Mouse (Mus musculus) hindbrain, embryonic 13.5 days (tissue): ENCODE results near the gene Gfi1b. TPM values are rescaled to one million over a fixed set of nuclear protein-coding genes. Genes with fewer than 3 reads are reported as not detected.

Experiments
- ATAC-seq: fragments of 200-750 bp; cut with Nextera tagmentation; 2 replicates; pipeline ENCODE4 v1.8.0; 2017; ENCODE audit warnings: moderate TSS enrichment; ENCODE audit not compliant: low FRiP score
- H3K27ac ChIP-seq: fragments of 300-500 bp; sonication (generic); 2 replicates; pipeline ENCODE4 v1.5.1; 2015; ENCODE audit warnings: inconsistent platforms, mild to moderate bottlenecking, moderate library complexity
- H3K27me3 ChIP-seq: fragments of 300-500 bp; sonication (generic); 2 replicates; pipeline ENCODE4 v1.6.1; 2015; ENCODE audit warnings: mild to moderate bottlenecking, inconsistent platforms
- H3K36me3 ChIP-seq: fragments of 300-500 bp; sonication (generic); 2 replicates; pipeline ENCODE4 v1.6.1; 2015; ENCODE audit warnings: mild to moderate bottlenecking, inconsistent platforms
- H3K4me1 ChIP-seq: fragments of 300-500 bp; sonication (generic); replicated peaks from 2 replicates; pipeline ENCODE4 v1.6.1; 2015; ENCODE audit warnings: inconsistent platforms
- H3K4me2 ChIP-seq: fragments of 300-500 bp; sonication (generic); 2 replicates; pipeline ENCODE4 v1.6.1; 2015; ENCODE audit warnings: inconsistent platforms, mild to moderate bottlenecking, moderate library complexity
- H3K4me3 ChIP-seq: fragments of 300-500 bp; sonication (generic); 2 replicates; pipeline ENCODE4 v1.5.1; 2015; ENCODE audit warnings: mild to moderate bottlenecking, inconsistent platforms
- H3K9ac ChIP-seq: fragments of 300-500 bp; sonication (generic); 2 replicates; pipeline ENCODE4 v1.6.1; 2015; ENCODE audit warnings: mild to moderate bottlenecking, inconsistent platforms
- H3K9me3 ChIP-seq: fragments of 300-500 bp; sonication (generic); 2 replicates; pipeline ENCODE4 v1.6.1; 2016; ENCODE audit warnings: inconsistent platforms
- WGBS: fragments of 180-500 bp; shearing (Covaris S2); methylation state at CpG from one replicate; pipeline ENCODE4 v1.1.7; 2015; 5-methylcytosine and 5-hydroxymethylcytosine counted together
- microRNA-seq: library from miRNA; unstranded; fragments of <30 nt; microRNA quantifications from one replicate; pipeline ENCODE4, GENCODE M21; 2016
- polyA plus RNA-seq: library from polyadenylated mRNA; unstranded; fragments of >200 nt; fragmentation: Nextera tagmentation; extraction: Ambion mirVana; gene quantifications from 2 replicates; pipeline ENCODE4 v1.2.1, GENCODE M21; 2015

Gene Gfi1b
- polyA plus RNA-seq, 1 experiment from 2014 or later, result 0.23 TPM

DNA sequence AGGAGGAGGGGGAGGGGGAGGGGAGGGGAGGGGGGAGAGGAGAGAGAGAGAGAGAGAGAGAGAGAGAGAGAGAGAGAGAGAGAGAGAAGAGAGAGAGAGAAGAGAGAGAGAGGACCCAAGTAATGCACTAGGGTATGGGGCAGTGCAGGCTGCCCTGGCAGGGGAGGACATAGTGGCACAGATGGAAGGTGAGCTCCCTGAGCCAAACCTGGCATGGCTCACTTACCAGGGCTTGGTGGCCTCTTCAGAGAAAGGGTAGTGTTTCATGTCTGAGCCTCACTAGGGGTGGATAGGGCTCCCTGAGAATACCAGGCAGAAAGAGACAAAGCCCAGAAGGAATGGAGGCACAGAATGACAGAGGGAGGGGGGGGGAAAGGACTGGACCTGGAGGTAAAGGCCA is 58.0 kb downstream of the Gfi1b start:
- ATAC-seq, result no peak
- H3K4me3 ChIP-seq, result no peak overlapping the region
- no peaks in the 10 kb centered on the region for H3K9me3 ChIP-seq
- no peaks in the 10 kb centered on the region for H3K4me1 ChIP-seq
- H3K27me3 ChIP-seq, result no peaks in the 10 kb centered on the region
- no peak overlapping the region for H3K9ac ChIP-seq
- no peak overlapping the region for H3K4me2 ChIP-seq
- H3K36me3 ChIP-seq, result peaks cover 43% of the 10 kb centered on the region
- H3K27ac ChIP-seq, result no peak overlapping the region

DNA sequence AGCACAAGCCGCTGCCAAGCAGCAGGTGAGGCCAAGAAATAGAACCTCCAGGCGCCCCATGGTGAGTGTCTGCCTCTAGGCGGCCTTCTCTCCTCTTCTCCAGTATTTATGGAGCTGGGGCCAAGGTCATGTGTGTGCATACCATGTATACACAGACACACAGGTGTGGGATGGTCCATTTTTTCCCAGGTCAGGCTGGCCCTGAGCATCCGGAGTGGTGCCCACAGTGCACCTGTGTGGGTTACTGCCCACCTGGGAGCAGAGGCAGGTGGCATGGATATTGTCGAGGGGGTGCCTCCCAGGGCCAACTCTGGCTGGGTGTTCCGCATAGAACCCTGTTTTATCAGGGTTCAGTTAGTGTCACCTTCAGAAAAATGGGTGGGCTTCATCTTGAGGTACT is 58.5 kb downstream of the Gfi1b start, which contains the start of gene Cel:
Gene Cel (minus strand): TSS at position 101 of the 400 bp plus-strand sequence.
- Histone ChIP-seq H3K4me3 (no peak within 1 kb of the TSS), H3K27ac (no peak within 1 kb of the TSS), H3K27me3 (no peaks in the 10 kb centered on the region), H3K4me2 (no peak within 1 kb of the TSS), H3K36me3 (peaks cover 37% of the 10 kb centered on the region), H3K9me3 (no peaks in the 10 kb centered on the region), H3K9ac (no peak within 1 kb of the TSS), H3K4me1 (no peaks in the 10 kb centered on the region)
- no peak for ATAC-seq
- WGBS, result 72% methylated on average over 6 of the region's 6 CpGs

Small RNA genes lying within 50 kb of the gene (microRNA-seq; reads per million reads assigned to microRNA genes)
- gene Gm22824, result not detected

Other genes with a start within 250 kb of the Gfi1b start
- gene Ppp1r26, start 175.2 kb downstream of the Gfi1b start, polyA plus RNA-seq, result 11.3 and 14.0 TPM in 2 replicates
- gene 1700007K13Rik, start 155.7 kb downstream of the Gfi1b start, polyA plus RNA-seq, result 2.4 and 3.1 TPM in 2 replicates
- gene Mrps2, start 153.9 kb downstream of the Gfi1b start, polyA plus RNA-seq, result 51.9 and 52.6 TPM in 2 replicates
- 0.52 and 1.0 TPM in 2 replicates for gene Gbgt1, start 125.1 kb downstream of the Gfi1b start, polyA plus RNA-seq
- 2.1 and 3.6 TPM in 2 replicates for gene Gm10134, start 115.9 kb downstream of the Gfi1b start, polyA plus RNA-seq
- gene Ralgds, start 108.9 kb downstream of the Gfi1b start, polyA plus RNA-seq, result 78.9 and 87.9 TPM in 2 replicates
- 0.08 and 0.13 TPM in 2 replicates for gene Cel, start 58.6 kb downstream of the Gfi1b start, polyA plus RNA-seq
- 40.8 and 46.8 TPM in 2 replicates for gene Gtf3c5, start 38.2 kb downstream of the Gfi1b start, polyA plus RNA-seq
- 33.7 and 33.9 TPM in 2 replicates for gene Tsc1, start 19.2 kb upstream of the Gfi1b start, polyA plus RNA-seq
- 3.8 and 4.0 TPM in 2 replicates for gene Spaca9, start 77.7 kb upstream of the Gfi1b start, polyA plus RNA-seq
- gene Ak8, start 78.2 kb upstream of the Gfi1b start, polyA plus RNA-seq, result 1.9 and 2.3 TPM in 2 replicates
- gene Gtf3c4, start 218.4 kb upstream of the Gfi1b start, polyA plus RNA-seq, result 18.2 and 18.6 TPM in 2 replicates
- gene Ddx31, start 218.4 kb upstream of the Gfi1b start, polyA plus RNA-seq, result 14.1 and 15.9 TPM in 2 replicates